Mouse (Mus musculus) brain, embryonic 18.5 days (tissue): ENCODE results near the gene Lrrn2.
A peak's percentile ranks its signal among the peaks of the same experiment; 100 is the strongest.

Source experiments
- DNase-seq: peaks from one replicate; pipeline ENCODE4 v3.0.0-alpha.2; 2012; ENCODE audit warnings: low read depth, low spot score

Lrrn2 gene

DNA sequence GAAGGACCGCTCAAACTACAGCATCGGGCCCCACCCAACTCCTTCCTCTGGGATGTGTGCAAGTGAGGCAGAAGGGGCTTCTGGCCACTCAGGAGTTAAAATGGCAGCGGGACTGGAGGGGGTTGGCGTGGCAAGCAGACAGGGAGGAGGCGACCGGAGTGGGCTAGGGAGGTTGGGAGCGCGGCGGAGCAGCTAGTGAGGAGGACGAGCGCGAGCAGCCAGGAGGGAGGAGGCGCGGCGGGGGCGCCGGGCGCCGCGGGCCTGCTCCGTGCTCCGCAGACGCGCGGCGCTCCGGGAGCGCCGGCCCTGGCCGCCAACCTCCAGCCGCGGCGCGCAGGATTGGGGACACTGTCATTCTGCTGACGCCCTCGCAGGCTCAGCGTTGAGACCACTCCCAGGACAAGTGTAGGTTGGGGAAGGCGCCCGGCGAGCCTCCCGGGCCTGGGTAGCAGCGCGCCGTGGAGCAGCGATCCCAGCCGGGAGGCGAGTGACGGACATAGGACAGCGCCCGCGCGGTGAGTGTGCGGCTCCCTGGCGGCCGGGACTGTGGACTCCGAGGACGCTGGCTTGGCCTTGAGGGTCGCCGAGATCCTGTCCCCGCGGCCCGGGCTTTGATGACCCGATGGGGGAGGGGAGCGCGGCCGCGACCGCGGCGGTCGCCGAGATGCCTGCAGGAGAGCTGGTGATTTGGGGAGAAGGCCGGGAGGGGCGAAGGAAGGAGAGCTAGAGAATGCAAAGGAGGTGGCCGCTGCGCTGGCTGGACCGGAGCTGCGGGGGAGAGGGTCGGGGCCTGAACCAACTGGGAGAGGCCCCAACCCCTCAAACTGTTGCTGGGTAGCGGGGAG, at the start of gene Lrrn2:
Gene Lrrn2 (plus strand): TSS at position 113 of the 845 bp plus-strand sequence.
- peak; percentile 51 for DNase-seq

DNA sequence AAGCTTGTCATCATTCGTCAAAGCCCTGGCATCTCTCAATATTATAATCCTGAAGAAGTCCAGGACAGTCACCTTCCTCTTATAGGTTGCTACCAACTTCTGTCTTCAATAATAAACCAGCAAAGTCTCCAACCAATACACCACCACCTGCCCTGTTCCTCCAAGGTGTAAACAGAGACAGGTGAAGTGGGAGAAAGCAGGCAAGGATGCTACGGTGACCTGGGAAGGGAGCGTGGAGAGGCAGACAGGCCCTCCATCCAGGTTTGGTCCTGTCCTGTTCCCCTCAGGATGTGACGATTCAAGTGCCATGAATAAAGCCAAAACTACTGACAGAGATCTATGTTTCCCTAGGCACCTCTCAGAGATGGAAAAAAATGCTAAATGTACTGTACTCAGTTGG, 48.1 kb upstream of the Lrrn2 start:
- DNase-seq = no peak

DNA sequence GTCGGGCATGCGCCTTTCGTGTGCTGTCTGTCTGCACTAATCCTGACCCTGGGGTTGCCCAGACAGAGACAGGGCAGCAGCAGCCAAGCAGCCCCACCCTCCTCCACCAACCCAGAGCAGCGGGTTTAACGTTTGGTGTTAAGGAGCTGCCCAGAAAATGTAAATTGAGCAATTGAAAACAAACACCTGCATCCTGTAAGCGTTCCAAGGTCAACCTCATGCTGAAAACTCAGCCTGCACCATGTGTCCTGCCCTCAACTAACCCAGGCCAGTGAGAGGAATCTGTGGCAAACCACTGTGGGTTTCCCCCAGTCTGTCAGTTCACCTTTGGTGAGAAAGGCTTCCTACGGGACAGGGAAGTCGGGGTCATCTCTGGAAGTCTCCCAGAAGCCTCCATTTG, 46.0 kb upstream of the Lrrn2 start:
- DNase-seq = no peak

DNA sequence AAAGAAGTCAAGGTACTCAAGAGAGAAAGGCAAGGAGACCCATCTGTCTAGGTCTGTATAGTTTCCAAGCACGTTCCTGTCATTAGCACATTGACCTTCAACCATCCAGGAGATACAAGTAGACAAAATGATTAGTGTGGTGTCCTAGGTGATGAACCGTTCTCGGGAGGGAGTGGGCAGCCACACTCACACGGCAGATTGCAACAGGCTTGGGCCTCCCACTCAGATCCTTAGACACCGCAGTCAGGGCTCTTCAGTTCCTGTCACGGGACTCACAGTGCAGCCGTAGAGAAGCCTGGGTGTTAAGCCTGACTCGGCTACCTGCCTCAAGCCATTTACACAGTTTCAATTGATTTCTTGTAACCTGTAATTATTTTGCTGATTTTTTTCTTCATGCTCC, 43.2 kb upstream of the Lrrn2 start:
- no peak for DNase-seq

DNA sequence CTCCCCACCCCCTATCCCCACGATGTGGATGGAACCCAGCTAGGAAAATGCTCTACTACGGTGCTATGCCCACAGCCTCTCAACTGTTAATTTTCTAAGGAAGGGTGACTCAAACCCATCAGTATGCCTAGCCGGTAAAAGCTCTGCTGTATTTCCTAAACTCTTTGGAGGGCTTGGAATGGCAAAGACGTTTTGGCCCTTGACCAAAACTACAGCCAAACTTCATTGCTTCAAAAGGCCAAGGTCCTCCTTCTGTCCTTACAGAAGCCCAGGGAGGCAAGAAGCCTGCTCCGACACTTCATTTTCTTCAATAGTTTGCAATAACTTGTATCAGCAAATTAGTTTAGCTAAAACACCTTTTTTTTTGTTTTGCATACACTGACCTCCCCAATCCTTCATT, 42.4 kb upstream of the Lrrn2 start:
- no peak for DNase-seq

DNA sequence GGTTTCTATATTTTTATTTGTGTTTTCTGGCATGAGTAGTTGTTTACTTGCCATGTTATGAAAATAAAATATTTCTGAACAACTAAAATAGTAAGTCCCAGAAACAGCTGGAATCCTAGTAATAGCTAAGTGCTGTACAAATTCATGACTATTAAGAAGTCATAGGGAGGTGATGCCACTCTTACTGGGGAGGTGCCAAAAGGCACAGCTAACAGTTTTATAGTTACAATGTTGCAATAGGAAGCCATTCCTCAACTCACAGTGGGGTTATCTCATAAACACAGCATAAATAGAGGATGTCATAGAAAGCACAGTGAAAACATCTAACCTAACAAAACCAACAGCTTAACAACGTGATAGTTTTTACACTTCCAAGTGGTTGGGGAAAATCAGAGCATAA, 41.7 kb upstream of the Lrrn2 start:
- no peak for DNase-seq

DNA sequence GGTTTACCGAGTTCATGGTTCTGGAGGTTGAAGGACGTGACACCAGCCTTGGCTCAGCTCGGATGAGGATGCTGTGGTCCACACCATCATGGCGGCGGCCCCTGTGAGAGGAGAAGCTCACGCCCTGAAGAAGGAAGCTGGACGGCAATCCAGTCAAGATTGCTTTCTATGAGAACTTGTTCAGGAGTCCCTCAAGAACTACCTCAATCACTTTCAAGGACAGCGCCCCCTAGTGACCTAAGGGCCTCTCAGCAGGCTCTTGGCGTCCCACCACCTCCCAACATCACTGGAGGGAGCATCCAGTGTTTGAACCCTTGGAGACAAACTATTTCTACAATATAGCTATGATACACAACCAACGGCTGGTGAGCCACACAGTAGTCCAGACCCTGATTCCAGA, 36.5 kb upstream of the Lrrn2 start:
- DNase-seq = no peak

DNA sequence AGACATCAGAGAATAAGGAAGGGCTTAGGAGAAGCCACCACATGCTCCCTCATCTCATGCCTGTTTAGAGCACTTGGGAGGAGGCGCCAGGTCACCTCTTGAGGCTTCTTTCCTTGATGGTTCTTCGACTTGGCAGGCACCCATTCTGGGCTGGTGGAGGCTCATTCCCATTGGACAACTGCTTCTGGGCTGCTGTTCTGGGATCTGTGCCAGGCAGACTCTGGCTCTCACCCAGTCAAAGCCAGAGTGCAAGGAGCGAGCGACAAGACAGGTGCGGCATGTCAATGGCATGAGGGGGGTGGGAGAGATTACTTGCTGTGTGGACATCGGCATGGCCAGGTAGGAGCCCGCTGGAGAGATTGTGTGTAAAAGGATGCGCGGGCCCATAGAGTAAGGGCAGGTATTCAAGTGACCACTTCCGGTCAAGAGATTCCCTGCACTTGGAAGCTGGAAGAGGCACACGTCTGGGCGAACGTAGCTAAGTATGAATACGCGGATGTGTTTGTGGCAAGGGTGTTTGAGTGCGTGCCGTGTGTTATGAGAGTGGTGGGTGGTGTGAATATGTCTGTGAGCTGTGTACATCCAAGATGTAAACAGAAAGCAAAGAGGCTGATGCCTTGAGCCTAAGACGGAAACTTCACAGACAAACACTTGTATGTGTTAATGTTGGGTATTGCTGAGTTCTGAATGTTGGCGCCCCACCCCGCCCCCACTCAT, 35.8 kb upstream of the Lrrn2 start:
- DNase-seq = no peak

DNA sequence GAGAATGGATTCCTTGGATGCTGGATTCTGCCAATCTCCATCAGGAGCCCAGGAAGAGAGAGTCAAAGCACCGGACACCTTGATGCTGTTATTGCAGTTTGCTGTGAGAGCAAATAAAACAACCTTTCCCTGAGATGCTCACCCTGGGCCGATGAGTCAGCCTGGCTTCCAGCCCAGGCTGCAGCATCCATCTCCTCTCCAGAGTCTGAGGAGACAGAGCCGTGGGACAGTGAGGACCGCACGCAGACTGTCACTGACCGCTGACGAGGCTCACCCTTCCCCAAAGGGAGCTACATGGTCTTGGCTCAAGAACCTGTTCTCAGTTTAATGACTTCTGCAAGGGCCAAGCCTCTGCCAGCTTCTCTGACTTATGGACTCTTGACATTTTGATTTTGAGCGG, 34.3 kb upstream of the Lrrn2 start:
- DNase-seq = no peak

DNA sequence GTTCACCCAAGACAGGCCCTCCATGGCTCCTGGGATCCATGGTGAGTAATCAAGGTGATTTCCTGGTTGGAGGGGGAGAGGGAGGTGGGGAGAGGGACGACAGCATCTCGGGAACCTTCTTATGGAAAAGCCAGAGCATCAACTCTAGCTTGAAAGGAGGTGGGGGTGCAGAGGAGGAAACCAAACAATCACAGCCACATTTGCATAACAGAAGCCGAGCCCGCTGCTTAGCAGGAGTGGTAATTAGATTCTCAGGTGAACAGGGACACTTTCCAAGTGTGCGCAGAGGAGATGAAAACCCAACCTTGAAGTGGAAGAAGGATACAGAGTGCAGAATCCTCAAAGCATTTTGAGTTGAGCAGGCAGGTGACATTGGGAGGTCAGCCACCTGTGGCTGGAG, 29.3 kb upstream of the Lrrn2 start:
- DNase-seq = no peak

DNA sequence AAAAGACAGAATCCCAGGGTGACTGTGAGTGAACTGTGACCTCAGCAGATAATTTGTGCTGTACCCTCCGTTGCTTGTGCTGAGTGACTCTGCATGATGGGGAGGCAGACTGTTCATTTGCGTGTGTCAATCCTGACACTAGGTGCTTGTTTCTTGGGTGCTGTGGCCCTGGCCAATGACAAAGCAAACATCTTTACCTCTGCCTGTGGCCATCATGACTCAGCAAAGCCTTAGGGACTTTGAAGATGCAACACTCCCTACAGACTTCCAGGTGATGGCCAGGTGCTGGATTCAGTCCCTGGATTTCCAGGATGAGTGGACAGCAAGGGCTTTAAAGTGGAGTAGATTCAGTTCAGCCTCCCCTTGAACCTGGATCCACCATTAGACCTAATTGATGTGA, 28.8 kb upstream of the Lrrn2 start:
- DNase-seq = no peak

DNA sequence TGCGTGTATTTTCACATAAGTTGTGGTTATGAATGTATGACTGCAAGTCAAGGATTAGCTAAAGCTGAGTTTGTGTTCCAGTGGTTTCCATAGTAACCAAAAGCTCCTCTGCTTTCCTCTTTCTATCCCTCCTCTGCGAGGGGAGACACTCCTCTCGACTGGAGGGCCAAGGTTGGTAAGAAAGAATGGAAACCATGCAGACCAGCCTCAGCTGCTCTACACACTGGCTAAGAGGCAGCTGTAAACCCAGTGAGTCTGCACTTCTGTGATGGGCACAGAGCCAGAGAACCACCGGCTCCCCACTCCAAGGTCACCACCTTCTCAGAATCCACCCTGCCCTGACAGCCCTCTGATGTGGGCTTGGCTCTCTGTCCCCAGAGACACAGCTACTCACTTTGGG, 28.3 kb upstream of the Lrrn2 start:
- no peak for DNase-seq

DNA sequence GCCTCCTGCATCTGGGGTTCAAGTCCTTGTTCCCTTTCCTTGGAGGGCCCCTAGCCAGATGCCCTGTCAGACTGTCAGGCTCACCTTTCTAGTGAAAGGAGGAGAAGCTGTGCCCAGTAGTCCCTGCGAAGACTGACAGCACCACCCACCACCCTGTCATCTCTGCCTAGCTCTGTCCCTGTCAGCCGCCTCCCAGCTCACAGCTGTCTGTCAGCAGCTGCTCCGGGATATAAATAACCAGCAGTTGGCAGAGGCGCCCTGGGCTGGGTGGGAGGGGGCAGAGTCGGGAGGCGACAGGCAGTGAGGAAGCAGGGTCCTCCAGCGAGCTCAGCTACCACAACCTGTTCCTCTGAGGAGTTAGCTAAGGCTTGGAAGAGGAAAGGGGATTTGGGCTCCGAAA, 26.8 kb upstream of the Lrrn2 start:
- no peak for DNase-seq

DNA sequence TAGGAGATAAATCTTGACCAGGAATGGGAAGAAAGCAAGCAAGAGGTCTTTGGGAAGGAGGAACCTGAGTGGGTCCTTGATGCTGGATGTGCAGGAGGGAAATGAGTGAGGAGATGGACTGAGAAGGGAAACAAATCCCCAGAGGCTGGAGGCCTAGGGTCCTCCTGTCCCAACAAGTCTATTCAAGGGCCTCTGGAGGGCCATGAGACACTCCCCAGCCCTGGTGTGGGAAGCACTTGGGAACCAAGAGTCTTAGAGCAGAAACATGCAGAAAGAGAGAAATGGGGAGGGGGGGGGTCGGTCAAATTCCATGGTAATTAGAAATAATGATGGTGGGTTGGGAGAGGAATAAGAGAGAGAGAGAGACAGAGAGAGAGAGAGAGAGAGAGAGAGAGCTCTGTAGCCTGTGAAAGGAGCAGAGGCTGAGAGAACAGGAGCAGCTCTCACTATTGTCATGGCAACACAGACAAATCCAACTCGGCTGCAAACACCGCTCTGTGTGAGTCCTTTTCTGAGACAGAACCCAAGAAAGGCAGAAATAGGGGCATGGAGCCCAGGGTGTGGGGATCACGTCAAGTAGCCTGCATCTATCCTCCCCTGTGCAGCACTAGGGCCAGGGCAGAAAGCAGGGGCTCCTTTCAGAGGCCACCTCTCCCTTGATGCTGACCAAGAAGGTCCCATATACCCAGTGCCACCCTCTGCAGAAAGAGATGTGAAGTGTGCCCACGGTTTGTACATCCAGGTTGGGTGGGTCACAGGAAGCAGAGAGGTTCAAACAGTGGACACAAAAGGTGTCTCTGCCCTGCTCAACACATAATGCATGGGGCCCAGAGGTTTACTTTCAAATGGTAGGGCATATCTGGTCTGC, 21.3 kb upstream of the Lrrn2 start:
- DNase-seq = peak; percentile 63

DNA sequence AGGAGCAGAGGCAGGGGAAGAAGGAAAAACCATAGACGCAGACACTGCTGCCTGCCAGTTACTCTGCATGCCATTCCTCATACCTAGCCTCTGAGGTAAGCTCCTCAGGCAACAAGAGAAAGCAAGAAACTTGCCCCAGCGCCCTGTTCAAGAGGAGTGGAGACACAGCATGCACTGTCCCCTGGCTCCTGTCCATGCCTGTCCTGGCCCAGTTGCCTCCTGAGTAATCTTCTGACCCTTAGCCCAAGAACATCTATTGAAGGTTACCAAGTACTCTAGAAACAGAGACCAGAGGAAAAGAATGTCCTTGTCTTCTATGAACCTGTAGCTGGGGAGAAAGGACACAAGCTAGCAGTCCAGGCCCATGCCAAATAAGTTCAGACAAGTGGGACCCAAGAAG, 15.9 kb upstream of the Lrrn2 start:
- no peak for DNase-seq

DNA sequence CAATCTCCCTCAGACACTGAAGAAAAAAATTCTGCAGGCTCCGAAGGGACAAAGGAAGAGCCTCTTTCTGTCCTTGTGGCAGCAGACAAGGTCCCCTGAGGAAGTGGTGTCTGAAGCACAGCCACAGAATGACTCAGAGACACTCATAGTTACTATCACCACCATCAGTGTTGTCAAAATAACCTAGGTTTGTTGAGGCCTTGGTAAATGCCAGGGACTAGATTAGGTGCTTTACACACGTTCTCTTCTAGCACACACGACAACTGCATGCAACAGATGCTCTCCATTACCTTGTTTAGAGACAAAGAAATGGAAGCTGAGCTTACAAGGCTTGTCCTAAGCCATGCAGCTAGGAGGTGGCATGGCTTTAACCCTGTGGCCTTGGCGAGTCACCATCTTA, 14.5 kb upstream of the Lrrn2 start:
- no peak for DNase-seq

DNA sequence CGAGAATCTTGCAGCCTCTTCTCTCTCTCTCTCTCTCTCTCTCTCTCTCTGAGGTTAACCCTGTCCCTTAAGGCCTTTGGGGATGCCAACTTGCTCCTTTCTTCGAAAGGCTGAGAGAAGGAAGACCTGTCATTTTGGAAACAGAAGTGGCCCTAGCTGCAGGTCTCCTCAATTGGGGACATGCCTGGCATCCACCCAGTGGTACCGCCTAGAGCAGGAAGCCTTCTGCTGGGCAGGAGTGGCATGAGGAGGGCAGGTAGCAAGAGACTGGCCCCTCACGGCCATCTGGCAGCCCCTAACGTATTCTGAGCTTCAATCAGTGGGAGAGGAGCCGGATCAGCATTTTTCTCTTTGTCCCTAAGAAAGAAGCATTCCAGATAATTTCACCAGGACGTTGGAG, 9.7 kb upstream of the Lrrn2 start:
- DNase-seq = no peak

DNA sequence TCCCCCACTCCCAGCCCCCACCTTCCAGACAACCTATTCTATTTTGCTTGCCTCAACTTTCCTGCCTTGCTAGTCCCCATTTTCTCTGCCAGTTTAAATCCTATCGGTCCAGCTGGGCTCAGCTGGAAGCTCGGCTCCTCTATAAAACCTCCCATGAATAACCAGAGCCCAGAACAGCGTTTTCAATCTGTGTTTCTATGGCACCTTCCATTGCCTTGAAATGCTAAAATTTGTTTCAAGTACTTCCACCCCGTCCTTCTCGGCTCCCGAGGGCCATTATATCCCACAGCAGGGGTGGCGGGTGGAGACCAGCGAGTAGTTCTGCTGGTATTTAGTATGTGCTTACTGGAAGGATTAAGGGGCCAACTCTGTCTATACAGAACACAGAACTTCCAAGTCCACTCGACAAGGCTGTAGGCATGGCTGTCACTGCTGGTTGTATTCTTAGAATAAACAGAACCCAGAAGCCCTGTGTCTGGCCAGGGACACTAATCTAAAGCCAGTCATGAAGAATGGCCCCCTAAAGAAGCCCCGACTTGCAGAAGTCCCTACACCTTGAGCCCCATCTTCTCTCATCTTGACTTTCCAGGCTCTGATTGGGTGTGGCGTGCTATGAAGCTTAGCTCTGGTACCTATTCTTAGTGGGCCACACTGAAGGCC, 992 bp upstream of the Lrrn2 start:
- no peak for DNase-seq

DNA sequence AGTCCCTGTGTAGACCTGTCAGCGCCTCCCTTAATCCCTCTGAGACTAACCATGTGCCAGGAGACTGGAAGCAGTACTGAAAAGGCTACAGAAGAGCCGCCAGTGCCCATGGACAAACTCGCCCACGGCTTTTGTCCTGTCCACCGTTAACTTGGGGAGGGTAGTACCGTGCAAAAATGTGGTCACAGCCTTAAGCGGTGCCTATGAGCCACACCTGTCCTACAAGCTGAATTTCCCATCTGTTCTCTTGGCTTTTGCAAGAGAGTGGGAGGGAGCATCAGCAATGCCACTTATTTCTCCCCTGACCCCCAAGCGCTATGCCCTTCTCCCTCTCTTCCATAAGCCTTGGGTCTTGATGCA, 292 bp upstream of the Lrrn2 start:
- DNase-seq = no peak

DNA sequence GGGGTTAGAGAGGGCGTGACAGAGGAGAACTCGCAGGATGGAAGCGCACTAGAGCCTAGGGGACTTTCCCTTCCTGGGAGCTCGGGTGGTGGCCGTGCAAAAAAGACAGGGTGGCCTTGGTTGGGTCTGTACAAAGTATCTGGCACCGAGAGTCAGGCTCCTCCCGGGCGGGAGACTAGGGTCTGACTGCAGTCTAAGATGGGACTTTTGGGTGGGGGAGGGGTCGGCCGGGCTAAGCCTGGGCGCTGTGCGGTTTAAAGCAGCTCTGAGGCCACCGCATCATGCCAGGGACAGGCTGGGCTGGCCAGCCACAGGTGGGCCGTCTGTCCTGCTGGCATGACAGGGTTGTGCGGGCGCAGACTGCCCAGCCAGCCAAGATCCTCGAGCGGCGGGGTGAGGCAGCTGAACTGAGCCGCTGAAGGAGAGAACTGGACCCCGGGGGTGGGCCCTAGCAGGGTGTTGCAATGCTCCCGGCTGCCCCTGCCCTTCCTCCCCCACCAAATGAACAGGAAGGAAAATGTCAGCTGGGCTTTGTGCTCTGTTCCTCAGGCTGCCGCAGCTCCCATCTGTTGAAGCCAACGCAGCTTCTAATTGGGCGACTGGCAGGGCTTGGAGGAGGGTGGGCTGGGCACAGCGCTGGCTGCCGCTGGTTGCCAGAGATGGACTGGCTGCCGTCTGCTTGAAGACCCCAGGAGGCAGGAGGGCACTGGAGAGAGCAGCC, 1.1 kb downstream of the Lrrn2 start:
- DNase-seq = peak; percentile 51

DNA sequence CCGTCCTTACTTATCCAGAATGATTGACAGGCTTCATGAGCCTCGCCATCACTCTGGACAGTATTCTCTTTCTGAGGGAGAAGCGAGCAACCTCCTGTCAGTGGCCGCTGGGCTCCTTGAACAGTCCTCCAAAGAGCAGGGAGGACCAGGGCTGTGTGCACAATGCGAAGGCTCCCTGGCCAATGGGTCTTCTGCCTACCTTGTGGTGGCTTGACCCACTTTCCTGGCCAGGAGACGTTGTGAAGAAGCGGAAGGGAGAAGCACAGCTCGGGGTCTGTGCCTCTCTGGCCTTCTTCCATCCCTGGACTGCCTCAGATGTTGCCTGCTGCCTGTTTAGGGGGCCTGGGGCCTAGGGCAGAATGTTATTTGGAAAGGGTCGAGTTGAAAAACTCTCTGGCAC, 1.8 kb downstream of the Lrrn2 start:
- no peak for DNase-seq
